Mouse (Mus musculus): Measurements from ENCODE around the gene Ifit2. TPM values are rescaled to one million over a fixed set of nuclear protein-coding genes. Genes with fewer than 3 reads are reported as not detected.
A peak's percentile ranks its signal among the peaks of the same experiment; 100 is the strongest.

Ifit2 gene
- total and polyA plus RNA-seq, 3 experiments = 1.8 to 4.2 (median 3.4) TPM

- intact Hi-C loops (cut with DNase I) = no loop called here
- peaks cover 20% of the 10 kb centered on the region for H3K4me1 ChIP-seq (ENCODE audit: control insufficient read depth, insufficient read depth, low read length)
- H3K9ac ChIP-seq (ENCODE audit: low read depth, low read length) = no peak overlapping the region
- no peak overlapping the region for H3K4me3 ChIP-seq
- H3K27me3 ChIP-seq (ENCODE audit: control insufficient read depth, insufficient read depth, low read length) = no peaks in the 10 kb centered on the region
- peaks cover 45% of the 10 kb centered on the region for H3K36me3 ChIP-seq (ENCODE audit: control insufficient read depth, insufficient read depth, low read length)
- no peak overlapping the region for H3K27ac ChIP-seq
- WGBS = 58% methylated on average over 4 of the region's 4 CpGs
- DNase-seq = no peak
- 0 out of 2 replicates have a peak, but pooled peaks cover 2% of the 10 kb centered on the region for H3K79me2 ChIP-seq (replicated peaks; ENCODE audit: control insufficient read depth, insufficient read depth, low read length)
- TF ChIP-seq POLR2A (IDR thresholded peaks at IDR 0.05; ENCODE audit: insufficient read depth, low read depth, low read length) (no peak), CTCF (IDR thresholded peaks at IDR 0.05) (no peak), EP300 (IDR thresholded peaks at IDR 0.05; ENCODE audit: insufficient read depth, low read depth, low read length) (no peak)
These were observed 30.4 kb upstream of the Ifit2 start for GRCm38 (mm10) chr19:34520051-34520450.

- peaks cover 16% of the 10 kb centered on the region for H3K4me1 ChIP-seq (ENCODE audit: control insufficient read depth, insufficient read depth, low read length)
- intact Hi-C loops (cut with DNase I) = no loop called here
- TF ChIP-seq POLR2A (IDR thresholded peaks at IDR 0.05; ENCODE audit: insufficient read depth, low read depth, low read length) (no peak), CTCF (IDR thresholded peaks at IDR 0.05) (no peak), EP300 (IDR thresholded peaks at IDR 0.05; ENCODE audit: insufficient read depth, low read depth, low read length) (no peak)
- H3K4me3 ChIP-seq = no peak overlapping the region
- H3K9ac ChIP-seq (ENCODE audit: low read depth, low read length) = no peak overlapping the region
- 0 out of 2 replicates have a peak, but pooled peaks cover 2% of the 10 kb centered on the region for H3K79me2 ChIP-seq (replicated peaks; ENCODE audit: control insufficient read depth, insufficient read depth, low read length)
- H3K27ac ChIP-seq = no peak overlapping the region
- peaks cover 43% of the 10 kb centered on the region for H3K36me3 ChIP-seq (ENCODE audit: control insufficient read depth, insufficient read depth, low read length)
- WGBS = 61% methylated on average over 2 of the region's 2 CpGs
- H3K27me3 ChIP-seq (ENCODE audit: control insufficient read depth, insufficient read depth, low read length) = no peaks in the 10 kb centered on the region
- no peak for DNase-seq
These were observed 29.1 kb upstream of the Ifit2 start for GRCm38 (mm10) chr19:34521361-34521760.

- 0 out of 2 replicates have a peak, but pooled peaks cover 2% of the 10 kb centered on the region for H3K79me2 ChIP-seq (replicated peaks; ENCODE audit: control insufficient read depth, insufficient read depth, low read length)
- WGBS = 96% methylated on average over 1 of the region's 1 CpGs
- no peaks in the 10 kb centered on the region for H3K27me3 ChIP-seq (ENCODE audit: control insufficient read depth, insufficient read depth, low read length)
- no peak overlapping the region for H3K9ac ChIP-seq (ENCODE audit: low read depth, low read length)
- H3K4me1 ChIP-seq (ENCODE audit: control insufficient read depth, insufficient read depth, low read length) = peaks cover 14% of the 10 kb centered on the region
- intact Hi-C loops (cut with DNase I) = no loop called here
- no peak overlapping the region for H3K4me3 ChIP-seq
- no peak overlapping the region for H3K27ac ChIP-seq
- DNase-seq = no peak
- TF ChIP-seq CTCF (IDR thresholded peaks at IDR 0.05) (no peak), POLR2A (IDR thresholded peaks at IDR 0.05; ENCODE audit: insufficient read depth, low read depth, low read length) (no peak), EP300 (IDR thresholded peaks at IDR 0.05; ENCODE audit: insufficient read depth, low read depth, low read length) (no peak)
- peaks cover 38% of the 10 kb centered on the region for H3K36me3 ChIP-seq (ENCODE audit: control insufficient read depth, insufficient read depth, low read length)
These were observed 28.5 kb upstream of the Ifit2 start for GRCm38 (mm10) chr19:34521978-34522377.

- WGBS = 52% methylated on average over 12 of the region's 12 CpGs
- peak in 1 of 2 experiments; percentile 18 for DNase-seq
These were observed 27.3 kb upstream of the Ifit2 start for GRCm38 (mm10) chr19:34523106-34523725.

GRCm38 (mm10) chr19:34524646-34525045 is 25.8 kb upstream of the Ifit2 start:
- no peaks in the 10 kb centered on the region for H3K27me3 ChIP-seq (ENCODE audit: control insufficient read depth, insufficient read depth, low read length)
- peaks cover 9% of the 10 kb centered on the region for H3K4me1 ChIP-seq (ENCODE audit: control insufficient read depth, insufficient read depth, low read length)
- no peak overlapping the region for H3K9ac ChIP-seq (ENCODE audit: low read depth, low read length)
- 0 out of 2 replicates have a peak, but pooled peaks cover 2% of the 10 kb centered on the region for H3K79me2 ChIP-seq (replicated peaks; ENCODE audit: control insufficient read depth, insufficient read depth, low read length)
- peaks cover 29% of the 10 kb centered on the region for H3K36me3 ChIP-seq (ENCODE audit: control insufficient read depth, insufficient read depth, low read length)
- no peak for DNase-seq
- H3K27ac ChIP-seq = no peak overlapping the region; the same call in 1 of the 2 replicates
- intact Hi-C loops (cut with DNase I) = no loop called here
- no peak overlapping the region for H3K4me3 ChIP-seq
- TF ChIP-seq EP300 (IDR thresholded peaks at IDR 0.05; ENCODE audit: insufficient read depth, low read depth, low read length) (no peak), CTCF (IDR thresholded peaks at IDR 0.05) (no peak), POLR2A (IDR thresholded peaks at IDR 0.05; ENCODE audit: insufficient read depth, low read depth, low read length) (no peak)
- 50% methylated on average over 9 of the region's 9 CpGs for whole genome bisulfite sequencing

More at GRCm38 (mm10) chr19:34523106-34523725, 27.3 kb upstream of the Ifit2 start:
- peak overlapping the region; percentile 31; the same call in 1 of the 2 replicates for H3K27ac ChIP-seq
- H3K4me3 ChIP-seq = no peak overlapping the region
- intact Hi-C loops (cut with DNase I) = no loop called here
- peak; percentile 32; the same call in 1 of the 2 replicates for TF ChIP-seq POLR2A (IDR thresholded peaks at IDR 0.05; ENCODE audit: insufficient read depth, low read depth, low read length)
- 0 out of 2 replicates have a peak, but pooled peaks have one; percentile 41 for TF ChIP-seq EP300 (IDR thresholded peaks at IDR 0.05; ENCODE audit: insufficient read depth, low read depth, low read length)
- no peak for TF ChIP-seq CTCF (IDR thresholded peaks at IDR 0.05)
- H3K27me3 ChIP-seq (ENCODE audit: control insufficient read depth, insufficient read depth, low read length) = no peaks in the 10 kb centered on the region
- peaks cover 12% of the 10 kb centered on the region for H3K4me1 ChIP-seq (ENCODE audit: control insufficient read depth, insufficient read depth, low read length)
- H3K79me2 ChIP-seq (replicated peaks; ENCODE audit: control insufficient read depth, insufficient read depth, low read length) = 0 out of 2 replicates have a peak, but pooled peaks cover 2% of the 10 kb centered on the region
- peaks cover 34% of the 10 kb centered on the region for H3K36me3 ChIP-seq (ENCODE audit: control insufficient read depth, insufficient read depth, low read length)
- no peak overlapping the region for H3K9ac ChIP-seq (ENCODE audit: low read depth, low read length)

Data from heart, adult 2 months (tissue).